Mouse (Mus musculus) liver, embryonic 16.5 days (tissue): ENCODE data around the gene Tenm3. TPM values are rescaled to one million over a fixed set of nuclear protein-coding genes. Genes with fewer than 3 reads are reported as not detected.

Experiments
- ATAC-seq: fragments of 200-750 bp; cut with Nextera tagmentation; 2 replicates; pipeline ENCODE4 v1.8.0; 2017; ENCODE audit warnings: low read depth, mild to moderate bottlenecking, moderate number of reproducible peaks, moderate library complexity
- H3K27ac ChIP-seq: fragments of 300-500 bp; sonication (generic); 2 replicates; pipeline ENCODE4 v1.5.1; 2014; ENCODE audit warnings: mild to moderate bottlenecking, low read length
- H3K27me3 ChIP-seq: fragments of 300-500 bp; sonication (generic); 2 replicates; pipeline ENCODE4 v1.6.1; 2014; ENCODE audit warnings: low read depth, low read length, mixed read lengths; ENCODE audit not compliant: control insufficient read depth, insufficient read depth
- H3K36me3 ChIP-seq: fragments of 300-500 bp; sonication (generic); 2 replicates; pipeline ENCODE4 v1.6.1; 2014; ENCODE audit warnings: mild to moderate bottlenecking; ENCODE audit not compliant: control insufficient read depth, insufficient read depth
- H3K4me1 ChIP-seq: fragments of 300-500 bp; sonication (generic); 2 replicates; pipeline ENCODE4 v1.6.1; 2014; ENCODE audit warnings: low read depth, low read length, mixed read lengths; ENCODE audit not compliant: control insufficient read depth
- H3K4me2 ChIP-seq: fragments of 300-500 bp; sonication (generic); 2 replicates; pipeline ENCODE4 v1.6.1; 2014; ENCODE audit warnings: low read depth, low read length, mixed read lengths
- H3K4me3 ChIP-seq: fragments of 300-500 bp; sonication (generic); 2 replicates; pipeline ENCODE4 v1.5.1; 2014; ENCODE audit warnings: low read depth, mild to moderate bottlenecking, low read length
- H3K9ac ChIP-seq: fragments of 300-500 bp; sonication (generic); 2 replicates; pipeline ENCODE4 v1.6.1; 2014; ENCODE audit warnings: low read depth, low read length
- H3K9me3 ChIP-seq: fragments of 300-500 bp; sonication (generic); replicated peaks from 2 replicates; pipeline ENCODE4 v1.6.1; 2016; ENCODE audit warnings: low read length; ENCODE audit not compliant: control insufficient read depth
- WGBS: fragments of 180-500 bp; shearing (Covaris S2); extraction: QIAGEN DNeasy Blood & Tissue Kit; methylation state at CpG from one replicate; pipeline ENCODE4 v1.1.7; 2014; ENCODE audit not compliant: insufficient replicate concordance; 5-methylcytosine and 5-hydroxymethylcytosine counted together
- polyA plus RNA-seq: library from polyadenylated mRNA; unstranded; fragments of >200 nt; fragmentation: Nextera tagmentation; extraction: Ambion mirVana; gene quantifications from 2 replicates; pipeline ENCODE4 v1.2.1, GENCODE M21; 2015

Gene Tenm3
- polyA plus RNA-seq, 1 experiment from 2014 or later: 6.0 TPM

- ATAC-seq: no peak
- H3K9ac ChIP-seq: no peak overlapping the region
- 59% methylated on average over 11 of the region's 11 CpGs for WGBS
- no peaks in the 10 kb centered on the region for H3K27me3 ChIP-seq
- H3K4me3 ChIP-seq: no peak overlapping the region
- H3K4me2 ChIP-seq: no peak overlapping the region
- H3K36me3 ChIP-seq: no peaks in the 10 kb centered on the region
- H3K27ac ChIP-seq: no peak overlapping the region
- no peaks in the 10 kb centered on the region; the same call in 1 of the 2 replicates for H3K9me3 ChIP-seq
- no peaks in the 10 kb centered on the region for H3K4me1 ChIP-seq
Observed at GRCm38 (mm10) chr8:48530916-48531570, 312.7 kb downstream of the Tenm3 start.

GRCm38 (mm10) chr8:48527418-48527817 is 316.3 kb downstream of the Tenm3 start:
- no peaks in the 10 kb centered on the region for H3K4me1 ChIP-seq
- no peak overlapping the region for H3K4me2 ChIP-seq
- H3K27ac ChIP-seq: no peak overlapping the region
- H3K36me3 ChIP-seq: no peaks in the 10 kb centered on the region
- no peaks in the 10 kb centered on the region for H3K27me3 ChIP-seq
- H3K4me3 ChIP-seq: no peak overlapping the region
- H3K9me3 ChIP-seq: no peaks in the 10 kb centered on the region
- H3K9ac ChIP-seq: no peak overlapping the region
- WGBS: 20% methylated on average over 6 of the region's 6 CpGs
- ATAC-seq: no peak

GRCm38 (mm10) chr8:48522536-48523123 is 321.1 kb downstream of the Tenm3 start:
- Histone ChIP-seq H3K27ac (no peak overlapping the region), H3K9me3 (no peaks in the 10 kb centered on the region), H3K9ac (no peak overlapping the region), H3K4me1 (no peaks in the 10 kb centered on the region), H3K4me3 (no peak overlapping the region), H3K27me3 (no peaks in the 10 kb centered on the region), H3K4me2 (no peak overlapping the region), H3K36me3 (no peaks in the 10 kb centered on the region)
- 57% methylated on average over 4 of the region's 4 CpGs for WGBS
- ATAC-seq: no peak

GRCm38 (mm10) chr8:48522004-48522403 is 321.7 kb downstream of the Tenm3 start:
- Histone ChIP-seq H3K9ac (no peak overlapping the region), H3K27ac (no peak overlapping the region), H3K4me1 (no peaks in the 10 kb centered on the region), H3K4me3 (no peak overlapping the region), H3K27me3 (no peaks in the 10 kb centered on the region), H3K36me3 (no peaks in the 10 kb centered on the region), H3K9me3 (no peaks in the 10 kb centered on the region), H3K4me2 (no peak overlapping the region)
- ATAC-seq: no peak
- WGBS: 79% methylated on average over 8 of the region's 8 CpGs

- no peak overlapping the region for H3K27ac ChIP-seq
- peak; percentile 64 for ATAC-seq
- no peak overlapping the region for H3K4me3 ChIP-seq
- H3K4me2 ChIP-seq: no peak overlapping the region
- H3K36me3 ChIP-seq: no peaks in the 10 kb centered on the region
- no peaks in the 10 kb centered on the region for H3K27me3 ChIP-seq
- H3K9ac ChIP-seq: no peak overlapping the region
- no peaks in the 10 kb centered on the region for H3K4me1 ChIP-seq
- no peaks in the 10 kb centered on the region for H3K9me3 ChIP-seq
Observed at GRCm38 (mm10) chr8:48517431-48517830, 326.3 kb downstream of the Tenm3 start.

GRCm38 (mm10) chr8:48514230-48514629 is 329.5 kb downstream of the Tenm3 start:
- 56% methylated on average over 4 of the region's 4 CpGs for WGBS

GRCm38 (mm10) chr8:48513801-48514200 is 329.9 kb downstream of the Tenm3 start:
- no peak for ATAC-seq
- Histone ChIP-seq H3K9me3 (no peaks in the 10 kb centered on the region; the same call in 1 of the 2 replicates), H3K4me3 (no peak overlapping the region), H3K9ac (no peak overlapping the region), H3K4me1 (no peaks in the 10 kb centered on the region), H3K27ac (no peak overlapping the region), H3K4me2 (no peak overlapping the region), H3K36me3 (no peaks in the 10 kb centered on the region), H3K27me3 (no peaks in the 10 kb centered on the region)
- 69% methylated on average over 7 of the region's 7 CpGs for WGBS

More at GRCm38 (mm10) chr8:48514230-48514629, 329.5 kb downstream of the Tenm3 start:
- H3K27me3 ChIP-seq: no peaks in the 10 kb centered on the region
- H3K4me1 ChIP-seq: no peaks in the 10 kb centered on the region
- H3K36me3 ChIP-seq: no peaks in the 10 kb centered on the region
- H3K9ac ChIP-seq: no peak overlapping the region
- no peak overlapping the region for H3K4me3 ChIP-seq
- no peak for ATAC-seq
- no peak overlapping the region for H3K27ac ChIP-seq
- H3K9me3 ChIP-seq: no peaks in the 10 kb centered on the region; the same call in 1 of the 2 replicates
- no peak overlapping the region for H3K4me2 ChIP-seq

- Histone ChIP-seq H3K4me2 (no peak overlapping the region), H3K36me3 (no peaks in the 10 kb centered on the region), H3K9ac (no peak overlapping the region), H3K4me3 (no peak overlapping the region), H3K27me3 (no peaks in the 10 kb centered on the region), H3K27ac (no peak overlapping the region), H3K4me1 (no peaks in the 10 kb centered on the region), H3K9me3 (no peaks in the 10 kb centered on the region; the same call in 1 of the 2 replicates)
- no peak for ATAC-seq
- WGBS: 82% methylated on average over 12 of the region's 12 CpGs
Observed at GRCm38 (mm10) chr8:48511546-48511945, 332.2 kb downstream of the Tenm3 start.

GRCm38 (mm10) chr8:48511137-48511536 is 332.6 kb downstream of the Tenm3 start:
- no peak overlapping the region for H3K4me2 ChIP-seq
- H3K9me3 ChIP-seq: no peaks in the 10 kb centered on the region; the same call in 1 of the 2 replicates
- no peak for ATAC-seq
- H3K27ac ChIP-seq: no peak overlapping the region
- no peak overlapping the region for H3K9ac ChIP-seq
- no peaks in the 10 kb centered on the region for H3K27me3 ChIP-seq
- WGBS: 75% methylated on average over 14 of the region's 14 CpGs
- no peaks in the 10 kb centered on the region for H3K4me1 ChIP-seq
- H3K36me3 ChIP-seq: no peaks in the 10 kb centered on the region
- H3K4me3 ChIP-seq: no peak overlapping the region
